Mouse (Mus musculus) myocyte (in vitro differentiated cells): ENCODE results near the gene Sesn2.

Experiments used
- MAX ChIP-seq: IDR thresholded peaks from one replicate; pipeline ENCODE4 v1.6.1; 2011; ENCODE audit warnings: low read depth, mild to moderate bottlenecking, control low read depth
- POLR2A ChIP-seq: IDR thresholded peaks from one replicate; pipeline ENCODE4 v1.6.1; 2011; ENCODE audit warnings: low read depth, mild to moderate bottlenecking, control low read depth, moderate library complexity; ENCODE audit not compliant: insufficient read length
- USF1 ChIP-seq: IDR thresholded peaks from one replicate; pipeline ENCODE4 v1.6.1; 2011; ENCODE audit warnings: low read depth, mild to moderate bottlenecking, control low read depth, moderate library complexity

GRCm38 (mm10) chr4:132492178-132493060, 17.9 kb downstream of the Sesn2 start:
- no peak for TF ChIP-seq MAX
- no peak for TF ChIP-seq USF1
- no peak for TF ChIP-seq POLR2A
